Mouse (Mus musculus): Measurements from ENCODE around the gene Hlf.

GRCm38 (mm10) chr11:90417011-90417410 is 26.3 kb upstream of the Hlf start:
- TF ChIP-seq CTCF (conservative IDR thresholded peaks at IDR 0.05; ENCODE audit: low read length) (no peak), NANOG (IDR thresholded peaks at IDR 0.05; ENCODE audit: borderline replicate concordance, low read length) (no peak), POU5F1 (IDR thresholded peaks at IDR 0.05; ENCODE audit: borderline replicate concordance, low read length) (no peak)

Measured in E14TG2a.4 (cell line).